Mouse (Mus musculus) bone marrow, adult 2 months (tissue): Measurements from ENCODE around the gene Sept4. TPM values are rescaled to one million over a fixed set of nuclear protein-coding genes. Genes with fewer than 3 reads are reported as not detected.

ENCODE experiments used
- H3K27ac ChIP-seq: fragments of 200-500 bp; 2 replicates; pipeline ENCODE4 v1.5.1; 2012; ENCODE audit warnings: low read depth, mild to moderate bottlenecking, control low read depth, inconsistent platforms, low read length; ENCODE audit not compliant: control insufficient read depth, poor library complexity, insufficient read depth
- H3K4me1 ChIP-seq: fragments of 200-500 bp; 2 replicates; pipeline ENCODE4 v1.6.1; 2011; ENCODE audit warnings: low read length; ENCODE audit not compliant: control insufficient read depth, insufficient read depth
- H3K4me3 ChIP-seq: fragments of 200-500 bp; replicated peaks from 2 replicates; pipeline ENCODE3; 2011; ENCODE audit warnings: mild to moderate bottlenecking, low read depth, low read length, control low read depth; ENCODE audit not compliant: control insufficient read depth
- CTCF ChIP-seq: fragments of 200-500 bp; IDR thresholded peaks from 2 replicates; pipeline ENCODE4 v1.5.1; 2011; ENCODE audit warnings: low read length, control low read depth; ENCODE audit not compliant: control insufficient read depth, insufficient read depth
- POLR2A ChIP-seq: fragments of 200-500 bp; IDR thresholded peaks from 2 replicates; pipeline ENCODE4 v1.6.1; 2011; ENCODE audit warnings: low read depth, mild to moderate bottlenecking, control low read depth, low read length, borderline replicate concordance; ENCODE audit not compliant: control insufficient read depth
- WGBS: fragments of 180-500 bp; shearing (Covaris S2); methylation state at CpG from one replicate; pipeline ENCODE4 v1.1.7; 2018; 5-methylcytosine and 5-hydroxymethylcytosine counted together
- polyA plus RNA-seq: library from polyadenylated mRNA; stranded (reverse); fragments of >200 nt; gene quantifications from 2 replicates; pipeline ENCODE4 v1.2.4, GENCODE M21; 2011; ENCODE audit warnings: low replicate concordance; ENCODE audit not compliant: missing spikeins, insufficient read depth, insufficient read length

Gene Sept4
- polyA plus RNA-seq, 1 experiment = 35.6 TPM

- Histone ChIP-seq H3K4me1 (no peaks in the 10 kb centered on the region; the same call in 1 of the 2 replicates), H3K27ac (no peak overlapping the region), H3K4me3 (no peak overlapping the region)
- TF ChIP-seq POLR2A = no peak
- no peak for TF ChIP-seq CTCF
- 78% methylated on average over 10 of the region's 10 CpGs for WGBS
Measured at GRCm38 (mm10) chr11:87580543-87581085, 11.9 kb downstream of the Sept4 start.

- Histone ChIP-seq H3K4me1 (no peaks in the 10 kb centered on the region; the same call in 1 of the 2 replicates), H3K27ac (no peak overlapping the region), H3K4me3 (no peak overlapping the region)
- TF ChIP-seq POLR2A (no peak), CTCF (no peak)
- 89% methylated on average over 12 of the region's 12 CpGs for WGBS
Measured at GRCm38 (mm10) chr11:87581161-87581865, 12.6 kb downstream of the Sept4 start.

DNA sequence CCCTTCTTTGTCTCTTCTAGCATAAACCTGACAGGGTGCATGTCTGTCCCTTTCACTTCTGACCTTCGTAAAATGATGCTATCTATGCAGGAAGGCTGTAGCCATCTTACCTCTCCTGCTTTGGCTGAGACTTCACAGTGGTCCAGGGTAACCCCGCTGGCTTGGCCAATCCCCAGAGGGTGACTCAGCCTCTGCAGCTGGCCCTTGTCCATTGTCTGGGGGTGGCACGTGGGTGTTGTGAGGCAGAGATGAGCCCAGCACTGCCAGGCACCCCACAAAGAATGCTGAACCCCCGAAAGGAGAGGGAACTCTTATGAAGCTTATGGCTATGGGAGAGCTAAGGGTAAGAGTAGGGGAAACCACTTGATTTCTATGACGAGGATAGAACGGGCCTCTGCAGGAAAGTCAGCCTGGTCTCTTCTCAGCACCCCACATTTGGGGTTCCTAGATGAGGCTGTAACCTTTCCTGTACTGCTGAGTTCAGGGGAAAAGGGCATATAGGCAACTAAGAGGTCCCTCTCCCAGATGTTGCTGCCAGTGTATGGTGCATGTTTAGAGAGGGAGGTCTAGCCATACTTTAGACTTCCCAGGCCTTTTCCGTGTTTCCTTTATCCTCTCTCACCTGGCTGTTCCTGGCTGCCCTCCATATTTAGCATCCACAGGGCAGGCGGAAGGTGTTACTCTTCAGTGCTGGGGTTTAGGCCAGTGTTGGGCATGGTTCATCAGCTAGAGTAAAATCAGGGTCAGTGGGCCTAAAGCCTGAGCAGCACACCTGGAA lies 13.4 kb downstream of the Sept4 start:
- Histone ChIP-seq H3K4me3 (no peak overlapping the region), H3K4me1 (no peaks in the 10 kb centered on the region; the same call in 1 of the 2 replicates), H3K27ac (no peak overlapping the region)
- TF ChIP-seq CTCF (no peak), POLR2A (no peak)
- WGBS = 80% methylated on average over 8 of the region's 8 CpGs

GRCm38 (mm10) chr11:87583291-87584034 lies 14.8 kb downstream of the Sept4 start:
- no peak for TF ChIP-seq POLR2A
- Histone ChIP-seq H3K4me1 (no peaks in the 10 kb centered on the region; the same call in 1 of the 2 replicates), H3K27ac (no peak overlapping the region), H3K4me3 (no peak overlapping the region)
- 84% methylated on average over 6 of the region's 6 CpGs for WGBS

- WGBS = 85% methylated on average over 10 of the region's 10 CpGs
- no peaks in the 10 kb centered on the region; the same call in 1 of the 2 replicates for H3K4me1 ChIP-seq
- no peak overlapping the region for H3K4me3 ChIP-seq
- TF ChIP-seq POLR2A (no peak), CTCF (no peak)
- H3K27ac ChIP-seq = no peak overlapping the region
Measured at GRCm38 (mm10) chr11:87584711-87585505, 16.2 kb downstream of the Sept4 start.

- Histone ChIP-seq H3K4me3 (no peak overlapping the region), H3K4me1 (no peaks in the 10 kb centered on the region; the same call in 1 of the 2 replicates), H3K27ac (no peak overlapping the region)
- TF ChIP-seq POLR2A = no peak
- 84% methylated on average over 5 of the region's 5 CpGs for WGBS
Measured at GRCm38 (mm10) chr11:87587211-87587874, 18.6 kb downstream of the Sept4 start.

DNA sequence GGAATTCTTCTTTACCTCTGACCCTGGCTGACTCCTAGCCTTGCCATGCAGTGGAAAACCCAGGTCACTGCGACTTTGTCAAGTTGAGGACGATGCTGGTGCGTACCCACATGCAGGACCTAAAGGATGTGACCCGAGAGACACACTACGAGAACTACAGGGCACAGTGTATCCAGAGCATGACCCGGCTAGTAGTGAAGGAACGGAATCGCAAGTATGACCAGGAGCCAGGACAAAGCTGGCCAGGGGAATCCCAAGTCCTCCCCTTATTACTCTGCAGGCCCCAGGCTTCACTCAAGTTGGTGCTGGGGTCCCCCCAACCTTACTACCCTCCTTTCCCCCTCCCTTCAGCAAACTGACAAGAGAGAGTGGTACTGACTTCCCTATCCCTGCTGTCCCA lies 20.9 kb downstream of the Sept4 start:
- 95% methylated on average over 8 of the region's 8 CpGs for WGBS
- Histone ChIP-seq H3K4me1 (peaks cover 5% of the 10 kb centered on the region; the same call in 1 of the 2 replicates), H3K4me3 (no peak overlapping the region), H3K27ac (no peak overlapping the region)
- no peak for TF ChIP-seq POLR2A
- TF ChIP-seq CTCF = no peak
